Mouse (Mus musculus) B cell, adult 2 months (primary cell): Measurements from ENCODE around the gene Fkbpl.
A peak's percentile ranks its signal among the peaks of the same experiment; 100 is the strongest.

Experiments used
- DNase-seq, 2 experiments: peaks; one replicate each; pipeline ENCODE4 v3.0.0; 2022

The Fkbpl gene

GRCm38 (mm10) chr17:34648141-34648890 lies 3.8 kb downstream of the Fkbpl start:
- DNase-seq: no peak

- DNase-seq: peak; percentile 50 to 53
Observed at GRCm38 (mm10) chr17:34649106-34649864, 4.7 kb downstream of the Fkbpl start.

GRCm38 (mm10) chr17:34650781-34651180 lies 6.2 kb downstream of the Fkbpl start:
- DNase-seq: no peak

GRCm38 (mm10) chr17:34651507-34652221 lies 7.1 kb downstream of the Fkbpl start:
- DNase-seq: peak; percentile 44 to 46

- no peak for DNase-seq
Observed at GRCm38 (mm10) chr17:34652546-34652945, 8.0 kb downstream of the Fkbpl start.

GRCm38 (mm10) chr17:34652985-34653384 lies 8.4 kb downstream of the Fkbpl start:
- DNase-seq: no peak

GRCm38 (mm10) chr17:34653746-34654285 lies 9.3 kb downstream of the Fkbpl start:
- peak; percentile 68 to 73 for DNase-seq

- DNase-seq: no peak
Observed at GRCm38 (mm10) chr17:34654392-34654791, 9.8 kb downstream of the Fkbpl start.

- DNase-seq: no peak
Observed at GRCm38 (mm10) chr17:34655160-34655559, 10.6 kb downstream of the Fkbpl start.

GRCm38 (mm10) chr17:34655581-34655991 lies 11.0 kb downstream of the Fkbpl start:
- DNase-seq: no peak

- DNase-seq: no peak
Observed at GRCm38 (mm10) chr17:34656666-34657065, 12.1 kb downstream of the Fkbpl start.

- DNase-seq: no peak
Observed at GRCm38 (mm10) chr17:34657271-34657670, 12.7 kb downstream of the Fkbpl start.

GRCm38 (mm10) chr17:34658145-34658544 lies 13.6 kb downstream of the Fkbpl start:
- no peak for DNase-seq

- no peak for DNase-seq
Observed at GRCm38 (mm10) chr17:34658591-34658990, 14.0 kb downstream of the Fkbpl start.

GRCm38 (mm10) chr17:34659181-34659896 lies 14.8 kb downstream of the Fkbpl start:
- no peak for DNase-seq

GRCm38 (mm10) chr17:34659897-34660214 lies 15.3 kb downstream of the Fkbpl start:
- no peak for DNase-seq

GRCm38 (mm10) chr17:34660259-34660820 lies 15.8 kb downstream of the Fkbpl start:
- no peak for DNase-seq

- no peak for DNase-seq
Observed at GRCm38 (mm10) chr17:34661121-34661591, 16.6 kb downstream of the Fkbpl start.

GRCm38 (mm10) chr17:34662468-34662867 lies 17.9 kb downstream of the Fkbpl start:
- no peak for DNase-seq

GRCm38 (mm10) chr17:34662978-34663377 lies 18.4 kb downstream of the Fkbpl start:
- DNase-seq: no peak

- no peak for DNase-seq
Observed at GRCm38 (mm10) chr17:34663558-34663957, 19.0 kb downstream of the Fkbpl start.

GRCm38 (mm10) chr17:34664472-34664871 lies 19.9 kb downstream of the Fkbpl start:
- no peak for DNase-seq
